Mouse (Mus musculus): Measurements from ENCODE around the gene Nbea. TPM values are rescaled to one million over a fixed set of nuclear protein-coding genes. Genes with fewer than 3 reads are reported as not detected.

Gene Nbea
- polyA plus RNA-seq, 1 experiment from 2014 or later, result 54.6 TPM

- Histone ChIP-seq H3K9ac (ENCODE audit: low read length) (no peak overlapping the region), H3K27ac (ENCODE audit: low read depth, low read length) (no peak overlapping the region), H3K4me1 (ENCODE audit: control insufficient read depth, insufficient read depth, low read length) (no peaks in the 10 kb centered on the region), H3K27me3 (replicated peaks; ENCODE audit: control insufficient read depth, insufficient read depth, low read length) (no peaks in the 10 kb centered on the region), H3K9me3 (replicated peaks; ENCODE audit: control insufficient read depth, low read length) (no peaks in the 10 kb centered on the region), H3K4me3 (ENCODE audit: low read depth, low read length) (no peak overlapping the region), H3K36me3 (ENCODE audit: control insufficient read depth, insufficient read depth, low read length) (no peaks in the 10 kb centered on the region), H3K4me2 (ENCODE audit: low read length) (no peak overlapping the region)
- whole genome bisulfite sequencing, result 68% methylated on average over 10 of the region's 10 CpGs
- no peak for DNase-seq (ENCODE audit: low spot score)
- no peak for ATAC-seq
These were observed 354.8 kb downstream of the Nbea start for GRCm38 (mm10) chr3:55828481-55829256.

- no peak overlapping the region for H3K4me2 ChIP-seq (ENCODE audit: low read length)
- no peaks in the 10 kb centered on the region for H3K36me3 ChIP-seq (ENCODE audit: control insufficient read depth, insufficient read depth, low read length)
- ATAC-seq, result no peak
- H3K27me3 ChIP-seq (replicated peaks; ENCODE audit: control insufficient read depth, insufficient read depth, low read length), result no peaks in the 10 kb centered on the region
- 87% methylated on average over 3 of the region's 3 CpGs for WGBS
- no peaks in the 10 kb centered on the region for H3K4me1 ChIP-seq (ENCODE audit: control insufficient read depth, insufficient read depth, low read length)
- H3K4me3 ChIP-seq (ENCODE audit: low read depth, low read length), result no peak overlapping the region
- no peaks in the 10 kb centered on the region for H3K9me3 ChIP-seq (replicated peaks; ENCODE audit: control insufficient read depth, low read length)
- H3K27ac ChIP-seq (ENCODE audit: low read depth, low read length), result no peak overlapping the region
- no peak for DNase-seq (ENCODE audit: low spot score)
- no peak overlapping the region for H3K9ac ChIP-seq (ENCODE audit: low read length)
These were observed 358.6 kb downstream of the Nbea start for GRCm38 (mm10) chr3:55824864-55825263.

GRCm38 (mm10) chr3:55819598-55819997 lies 363.9 kb downstream of the Nbea start:
- H3K36me3 ChIP-seq (ENCODE audit: control insufficient read depth, insufficient read depth, low read length), result peaks cover 4% of the 10 kb centered on the region; the same call in 1 of the 2 replicates
- no peak overlapping the region for H3K4me3 ChIP-seq (ENCODE audit: low read depth, low read length)
- ATAC-seq (no peak), DNase-seq (ENCODE audit: low spot score) (no peak)
- H3K27me3 ChIP-seq (replicated peaks; ENCODE audit: control insufficient read depth, insufficient read depth, low read length), result no peaks in the 10 kb centered on the region
- no peak overlapping the region for H3K27ac ChIP-seq (ENCODE audit: low read depth, low read length)
- H3K9me3 ChIP-seq (replicated peaks; ENCODE audit: control insufficient read depth, low read length), result no peaks in the 10 kb centered on the region
- H3K4me1 ChIP-seq (ENCODE audit: control insufficient read depth, insufficient read depth, low read length), result no peaks in the 10 kb centered on the region
- H3K4me2 ChIP-seq (ENCODE audit: low read length), result no peak overlapping the region
- H3K9ac ChIP-seq (ENCODE audit: low read length), result no peak overlapping the region

- DNase-seq (ENCODE audit: low spot score), result no peak
- H3K4me2 ChIP-seq (ENCODE audit: low read length), result no peak overlapping the region
- 91% methylated on average over 2 of the region's 2 CpGs for WGBS
- ATAC-seq, result no peak
- H3K9me3 ChIP-seq (replicated peaks; ENCODE audit: control insufficient read depth, low read length), result no peaks in the 10 kb centered on the region
- no peak overlapping the region for H3K9ac ChIP-seq (ENCODE audit: low read length)
- H3K4me3 ChIP-seq (ENCODE audit: low read depth, low read length), result no peak overlapping the region
- no peaks in the 10 kb centered on the region for H3K4me1 ChIP-seq (ENCODE audit: control insufficient read depth, insufficient read depth, low read length)
- peaks cover 4% of the 10 kb centered on the region; the same call in 1 of the 2 replicates for H3K36me3 ChIP-seq (ENCODE audit: control insufficient read depth, insufficient read depth, low read length)
- H3K27me3 ChIP-seq (replicated peaks; ENCODE audit: control insufficient read depth, insufficient read depth, low read length), result no peaks in the 10 kb centered on the region
- H3K27ac ChIP-seq (ENCODE audit: low read depth, low read length), result no peak overlapping the region
These were observed 365.4 kb downstream of the Nbea start for GRCm38 (mm10) chr3:55818082-55818481.

- Histone ChIP-seq H3K9ac (ENCODE audit: low read length) (no peak overlapping the region), H3K4me3 (ENCODE audit: low read depth, low read length) (no peak overlapping the region), H3K4me1 (ENCODE audit: control insufficient read depth, insufficient read depth, low read length) (no peaks in the 10 kb centered on the region), H3K27me3 (replicated peaks; ENCODE audit: control insufficient read depth, insufficient read depth, low read length) (no peaks in the 10 kb centered on the region), H3K4me2 (ENCODE audit: low read length) (no peak overlapping the region), H3K27ac (ENCODE audit: low read depth, low read length) (no peak overlapping the region), H3K9me3 (replicated peaks; ENCODE audit: control insufficient read depth, low read length) (no peaks in the 10 kb centered on the region), H3K36me3 (ENCODE audit: control insufficient read depth, insufficient read depth, low read length) (peaks cover 4% of the 10 kb centered on the region; the same call in 1 of the 2 replicates)
- no peak for ATAC-seq
- WGBS, result 86% methylated on average over 6 of the region's 6 CpGs
- DNase-seq (ENCODE audit: low spot score), result no peak
These were observed 366.7 kb downstream of the Nbea start for GRCm38 (mm10) chr3:55816638-55817375.

GRCm38 (mm10) chr3:55816096-55816495 lies 367.4 kb downstream of the Nbea start:
- H3K27ac ChIP-seq (ENCODE audit: low read depth, low read length), result no peak overlapping the region
- H3K4me1 ChIP-seq (ENCODE audit: control insufficient read depth, insufficient read depth, low read length), result no peaks in the 10 kb centered on the region
- peaks cover 4% of the 10 kb centered on the region; the same call in 1 of the 2 replicates for H3K36me3 ChIP-seq (ENCODE audit: control insufficient read depth, insufficient read depth, low read length)
- no peak overlapping the region for H3K4me2 ChIP-seq (ENCODE audit: low read length)
- WGBS, result 76% methylated on average over 5 of the region's 5 CpGs
- ATAC-seq (no peak), DNase-seq (ENCODE audit: low spot score) (no peak)
- no peaks in the 10 kb centered on the region for H3K27me3 ChIP-seq (replicated peaks; ENCODE audit: control insufficient read depth, insufficient read depth, low read length)
- no peak overlapping the region for H3K9ac ChIP-seq (ENCODE audit: low read length)
- H3K4me3 ChIP-seq (ENCODE audit: low read depth, low read length), result no peak overlapping the region
- H3K9me3 ChIP-seq (replicated peaks; ENCODE audit: control insufficient read depth, low read length), result no peaks in the 10 kb centered on the region

GRCm38 (mm10) chr3:55814993-55815625 lies 368.4 kb downstream of the Nbea start:
- no peaks in the 10 kb centered on the region for H3K4me1 ChIP-seq (ENCODE audit: control insufficient read depth, insufficient read depth, low read length)
- WGBS, result 53% methylated on average over 5 of the region's 5 CpGs
- no peaks in the 10 kb centered on the region for H3K9me3 ChIP-seq (replicated peaks; ENCODE audit: control insufficient read depth, low read length)
- no peak overlapping the region for H3K4me2 ChIP-seq (ENCODE audit: low read length)
- DNase-seq (ENCODE audit: low spot score) (no peak), ATAC-seq (no peak)
- no peak overlapping the region for H3K4me3 ChIP-seq (ENCODE audit: low read depth, low read length)
- no peak overlapping the region for H3K27ac ChIP-seq (ENCODE audit: low read depth, low read length)
- peaks cover 4% of the 10 kb centered on the region; the same call in 1 of the 2 replicates for H3K36me3 ChIP-seq (ENCODE audit: control insufficient read depth, insufficient read depth, low read length)
- H3K9ac ChIP-seq (ENCODE audit: low read length), result no peak overlapping the region
- no peaks in the 10 kb centered on the region for H3K27me3 ChIP-seq (replicated peaks; ENCODE audit: control insufficient read depth, insufficient read depth, low read length)

- H3K9ac ChIP-seq (ENCODE audit: low read length), result no peak overlapping the region
- WGBS, result 75% methylated on average over 2 of the region's 2 CpGs
- H3K4me3 ChIP-seq (ENCODE audit: low read depth, low read length), result no peak overlapping the region
- no peaks in the 10 kb centered on the region for H3K9me3 ChIP-seq (replicated peaks; ENCODE audit: control insufficient read depth, low read length)
- H3K4me2 ChIP-seq (ENCODE audit: low read length), result no peak overlapping the region
- DNase-seq (ENCODE audit: low spot score) (no peak), ATAC-seq (no peak)
- H3K27me3 ChIP-seq (replicated peaks; ENCODE audit: control insufficient read depth, insufficient read depth, low read length), result peaks cover 7% of the 10 kb centered on the region
- H3K27ac ChIP-seq (ENCODE audit: low read depth, low read length), result no peak overlapping the region
- H3K4me1 ChIP-seq (ENCODE audit: control insufficient read depth, insufficient read depth, low read length), result no peaks in the 10 kb centered on the region
- no peaks in the 10 kb centered on the region for H3K36me3 ChIP-seq (ENCODE audit: control insufficient read depth, insufficient read depth, low read length)
These were observed 388.7 kb downstream of the Nbea start for GRCm38 (mm10) chr3:55794768-55795167.
